Mouse (Mus musculus) right cerebral cortex, postnatal 14 days (tissue): Measurements from ENCODE around the gene Dyrk4.

Experiments used
- DNase-seq: peaks from one replicate; pipeline ENCODE4 v3.0.0; 2022

The Dyrk4 gene

DNA sequence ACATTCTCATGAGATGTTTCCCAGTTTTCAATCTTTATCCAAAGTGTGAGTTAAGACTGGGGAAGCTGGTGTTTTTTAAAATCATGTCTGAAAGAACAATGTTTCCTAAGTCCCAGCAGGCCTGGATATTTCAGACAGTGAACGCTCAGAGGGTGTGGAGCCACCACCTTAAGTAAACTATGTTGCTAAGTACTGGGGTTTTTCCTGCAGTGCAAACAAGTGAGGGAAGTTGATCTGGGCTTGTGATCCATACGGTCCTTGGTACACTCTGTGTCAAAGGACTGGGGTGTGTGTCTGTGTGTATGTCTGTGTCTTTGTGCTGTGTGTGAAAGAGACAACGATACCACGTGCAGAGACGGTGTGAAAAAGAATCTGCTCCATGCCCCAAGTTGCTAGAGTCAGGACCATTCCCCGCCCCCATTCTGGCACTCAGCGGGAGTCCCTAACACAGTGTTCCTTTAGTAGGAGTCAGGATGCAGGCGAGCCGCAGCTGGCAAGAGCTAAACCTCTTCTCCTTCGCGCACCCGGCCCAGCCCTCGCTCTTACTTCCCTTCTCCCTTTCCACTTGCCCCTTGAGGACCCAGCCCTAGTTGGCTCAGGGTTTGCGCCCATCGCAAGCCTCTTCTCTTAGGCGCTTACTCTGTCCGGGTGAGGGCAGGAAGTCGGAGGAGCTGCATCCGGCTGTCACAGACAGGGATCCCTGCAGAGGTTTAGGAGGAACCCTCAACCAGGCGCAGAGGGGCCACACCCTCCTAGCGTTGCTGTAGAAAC, at the start of gene Dyrk4:
Dyrk4 (minus strand) TSS at position 729 of the 771 bp plus-strand sequence.
- peak; percentile 39 for DNase-seq

DNA sequence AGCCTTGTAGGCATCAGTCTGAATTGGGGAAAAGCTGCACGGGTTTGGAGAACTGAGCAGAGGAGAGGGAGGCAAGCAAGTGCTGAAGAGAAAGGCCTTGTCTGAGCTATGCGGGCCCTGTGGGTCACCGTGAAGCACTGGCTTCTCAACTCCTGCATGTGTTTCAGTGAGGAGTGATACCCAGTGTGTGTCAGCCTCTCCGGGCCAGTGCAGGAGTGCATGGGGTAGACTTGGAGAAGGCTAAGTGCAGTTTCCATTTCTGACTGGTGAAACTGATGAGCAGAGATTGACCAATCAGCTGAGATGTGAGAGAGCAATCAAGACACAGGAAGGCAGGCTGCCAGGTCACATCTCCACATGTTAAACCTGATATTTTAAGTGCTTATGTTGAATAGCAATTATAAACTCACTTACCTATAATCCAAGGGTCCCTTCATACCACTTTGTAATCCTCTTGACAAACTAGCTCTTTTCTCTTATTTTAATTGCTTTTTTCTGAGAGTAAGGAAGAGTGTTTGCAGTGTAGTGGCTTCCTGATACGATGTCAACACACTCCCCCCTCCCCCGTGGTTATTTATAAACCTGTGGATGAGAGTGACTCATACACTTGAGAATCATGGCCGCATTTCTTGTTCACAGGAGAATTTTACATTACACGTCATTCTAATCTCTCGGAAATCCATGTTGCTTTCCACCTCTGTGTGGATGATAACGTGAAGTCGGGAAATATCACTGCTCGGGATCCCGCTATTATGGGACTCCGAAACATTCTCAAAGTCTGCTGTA, 44.8 kb upstream of the Dyrk4 start:
- no peak for DNase-seq

DNA sequence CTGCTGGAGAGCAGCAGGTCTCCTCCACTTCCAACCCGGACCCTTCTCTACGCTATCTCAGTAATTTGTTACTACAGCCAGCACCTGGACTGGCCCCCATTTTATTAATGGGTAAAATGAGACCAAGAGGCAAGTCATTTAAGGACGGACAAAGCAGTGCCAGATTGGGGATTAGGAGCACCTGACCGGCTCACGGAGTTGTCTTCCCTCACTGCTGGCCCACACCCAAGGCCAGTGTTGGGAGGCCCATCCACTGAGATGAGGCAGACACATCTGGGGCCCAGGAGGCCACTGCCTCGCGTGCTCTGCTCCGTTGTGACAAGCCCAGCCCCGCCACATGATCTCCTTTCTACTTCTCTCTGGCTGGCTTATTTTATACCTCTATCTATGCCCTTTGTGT, 41.8 kb upstream of the Dyrk4 start:
- DNase-seq, result no peak

DNA sequence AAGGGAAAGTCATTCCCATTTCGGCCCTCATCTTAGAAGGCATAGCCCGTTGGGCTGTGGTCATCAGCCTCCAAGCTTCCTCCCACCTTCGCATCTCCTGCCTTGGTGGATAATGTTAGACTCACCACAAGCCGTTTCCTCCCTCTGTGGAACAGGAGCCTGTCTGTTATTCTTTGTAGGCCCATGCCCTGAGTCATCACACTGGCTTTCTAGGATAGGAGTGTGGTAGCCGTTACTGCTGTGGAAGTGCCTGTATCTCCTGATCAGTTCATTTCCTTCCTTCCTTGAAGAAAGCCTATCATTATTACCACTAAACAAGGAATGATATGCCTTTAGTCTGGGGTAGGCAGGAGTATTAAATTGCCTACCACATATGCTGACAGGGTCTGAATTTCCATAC, 41.1 kb upstream of the Dyrk4 start:
- DNase-seq, result no peak

DNA sequence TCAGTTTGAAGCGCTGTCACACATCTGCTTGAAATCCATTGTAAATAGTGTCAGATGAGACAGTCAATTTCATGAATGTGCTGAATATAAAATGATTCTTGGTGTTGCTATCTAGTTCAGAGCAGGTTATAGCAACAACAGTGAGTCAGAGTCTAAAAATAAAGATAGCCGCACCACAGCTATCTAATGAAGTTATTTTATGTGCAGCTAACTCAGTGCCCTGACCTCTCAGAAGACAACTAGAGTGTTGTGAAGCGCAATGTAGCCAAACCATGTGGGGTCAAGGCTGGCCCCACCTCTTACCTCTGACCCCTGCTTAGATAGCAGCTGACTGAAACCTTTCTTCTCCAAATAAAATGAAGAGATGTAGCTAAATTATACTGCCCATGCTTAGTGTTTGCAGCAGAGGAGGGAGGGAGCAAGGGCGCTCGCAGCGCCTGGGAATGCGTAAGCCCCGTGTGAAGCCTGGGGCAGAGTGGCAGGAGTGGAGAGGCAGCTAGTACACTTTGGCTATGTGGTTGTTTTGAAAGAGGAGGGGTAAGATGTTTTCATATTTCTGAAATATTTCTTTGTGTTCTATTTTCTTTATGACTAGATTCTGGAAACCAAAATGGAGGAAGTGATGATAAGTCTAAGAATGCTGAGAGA, 39.9 kb upstream of the Dyrk4 start:
- DNase-seq, result no peak

DNA sequence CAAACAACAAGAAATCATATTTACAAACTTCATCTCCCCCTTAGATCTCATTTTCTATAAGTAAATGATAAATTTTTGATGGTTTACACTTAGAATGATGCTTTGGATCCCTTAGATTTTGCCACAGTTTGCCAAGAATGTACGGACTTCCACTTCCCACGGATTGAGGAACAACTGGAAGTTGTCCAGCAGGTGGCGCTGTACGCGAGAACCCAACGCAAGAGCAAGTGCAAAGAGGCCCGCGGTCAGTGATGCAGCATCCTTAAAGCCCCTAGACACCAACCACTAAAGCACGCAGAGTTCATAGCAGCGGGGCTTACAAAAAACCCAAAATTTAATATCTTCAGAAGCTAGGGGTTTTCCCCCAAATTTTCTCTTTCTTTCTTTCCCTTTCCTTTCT, 34.1 kb upstream of the Dyrk4 start:
- peak; percentile 93 for DNase-seq

DNA sequence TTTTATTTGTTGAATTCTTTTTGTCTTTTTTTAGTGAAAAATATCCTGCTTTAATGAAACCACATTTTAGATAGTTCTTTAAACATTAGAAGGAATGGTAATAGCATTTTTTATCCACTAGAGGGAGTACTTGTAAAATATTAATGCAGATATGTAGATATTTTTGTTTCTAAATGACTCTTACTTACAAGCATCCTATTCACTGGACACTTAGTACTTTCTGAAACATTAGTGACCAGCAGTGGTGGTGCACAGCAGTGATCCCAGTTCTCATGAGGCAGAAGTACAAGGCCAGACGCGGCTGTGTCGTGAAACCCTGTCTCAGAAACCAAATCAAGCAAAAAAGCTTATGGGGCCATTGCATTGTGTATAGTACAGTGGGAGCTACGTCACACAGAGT, 26.7 kb upstream of the Dyrk4 start:
- no peak for DNase-seq

DNA sequence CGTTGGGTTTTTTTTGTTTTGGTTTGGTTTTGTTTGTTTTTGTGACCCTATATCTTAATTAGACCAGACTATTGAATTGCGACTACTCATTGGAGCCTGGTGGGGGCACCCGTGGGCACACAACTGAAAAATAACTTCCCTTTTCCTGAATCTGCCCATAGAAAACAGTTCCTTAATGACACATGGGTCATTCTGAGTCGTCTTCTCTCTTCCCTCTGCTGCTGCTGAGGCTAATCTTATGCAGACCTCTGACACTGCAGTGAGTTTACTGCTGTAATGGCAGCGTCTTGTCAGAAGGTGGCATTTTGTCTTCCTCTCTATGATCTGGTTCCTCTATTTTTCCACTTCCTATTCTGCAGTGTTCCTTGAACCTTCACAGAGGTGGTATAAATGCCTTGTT, 18.8 kb upstream of the Dyrk4 start:
- DNase-seq, result no peak

DNA sequence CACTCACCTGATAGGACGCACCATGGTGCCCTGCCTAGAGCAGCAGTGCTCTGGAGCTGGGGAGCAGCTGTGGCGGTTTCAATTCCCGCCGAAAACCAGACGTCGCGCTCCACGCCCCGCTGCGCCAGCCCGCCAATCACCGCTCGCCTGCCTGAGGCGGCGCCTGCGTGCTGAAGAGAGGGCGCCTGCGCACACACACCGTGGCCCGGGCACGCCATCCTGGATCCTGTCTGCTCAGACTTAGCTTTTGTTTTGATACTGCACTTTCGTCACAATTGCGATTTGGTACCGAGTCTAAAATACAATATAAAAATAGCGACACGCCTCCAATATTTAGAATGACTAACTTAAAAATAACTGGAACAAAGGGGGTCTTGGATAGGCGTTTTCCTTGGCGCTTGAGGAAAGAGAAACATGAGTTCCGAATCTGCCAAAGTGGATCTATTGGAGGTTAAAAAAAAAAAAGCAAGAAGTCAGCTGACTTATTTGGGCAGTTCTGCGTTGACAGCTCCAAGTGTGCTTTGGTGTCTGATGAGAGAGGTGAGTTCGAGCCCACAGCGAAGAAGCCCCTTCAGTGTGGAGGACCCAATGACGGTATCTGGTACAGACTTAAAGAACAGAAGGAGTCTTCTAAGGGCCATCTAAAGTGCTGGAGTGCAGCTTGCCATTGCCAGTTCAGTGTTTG, 18.0 kb upstream of the Dyrk4 start, which contains the start of the genes Rad51ap1 and D6Wsu163e:
Rad51ap1 (minus strand) TSS at position 101 of the 685 bp plus-strand sequence.
D6Wsu163e (plus strand) TSS at position 476 of the 685 bp plus-strand sequence.
- DNase-seq, result peak; percentile 95

DNA sequence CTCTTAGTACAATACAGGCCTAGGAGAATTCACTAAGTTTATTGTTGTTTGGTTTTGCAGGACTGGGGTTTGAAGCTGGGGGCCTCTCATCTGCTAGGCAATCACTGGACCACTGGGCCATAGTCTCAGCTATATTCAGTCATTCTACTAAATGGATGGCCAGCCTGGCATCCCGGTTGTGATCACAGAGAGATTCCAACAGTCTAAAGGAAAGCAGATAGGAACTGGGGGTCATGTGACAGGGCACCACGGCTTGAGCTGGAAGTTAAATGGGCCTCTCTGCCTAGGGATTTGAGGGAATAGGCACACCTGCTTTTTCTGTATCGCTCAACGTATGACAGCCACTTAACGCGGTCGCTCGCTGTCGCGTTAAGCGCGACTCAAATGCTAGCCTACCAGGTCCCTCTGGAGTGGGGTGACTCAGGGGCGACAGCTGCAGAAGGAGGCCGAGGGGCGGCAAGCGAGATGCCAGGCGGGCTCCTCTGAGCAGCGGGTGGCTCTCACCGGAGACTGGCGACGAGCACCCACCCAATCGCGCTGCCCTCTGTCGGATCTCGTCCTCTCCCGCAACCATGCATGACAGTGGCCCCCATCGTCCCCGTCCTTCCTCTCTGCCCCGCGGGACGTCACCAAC, 17.3 kb upstream of the Dyrk4 start:
- DNase-seq, result no peak

DNA sequence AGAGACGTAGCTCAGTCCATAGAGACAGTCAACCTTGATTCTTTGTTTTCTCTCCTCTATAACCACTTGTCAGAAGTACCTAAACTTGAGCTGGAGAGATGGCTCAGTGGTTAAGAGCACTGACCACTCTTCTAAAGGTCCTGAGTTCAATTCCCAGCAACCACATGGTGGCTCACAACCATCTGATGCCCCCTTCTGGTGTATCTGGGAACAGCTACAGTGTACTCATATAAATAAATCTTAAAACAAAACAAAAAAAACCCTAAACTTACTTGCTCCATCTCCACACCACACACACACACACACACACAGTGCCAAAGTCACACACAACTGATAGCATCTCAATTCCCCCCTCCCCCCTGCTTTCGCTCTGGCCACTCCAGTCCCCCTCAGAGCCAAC, 16.4 kb upstream of the Dyrk4 start:
- no peak for DNase-seq

DNA sequence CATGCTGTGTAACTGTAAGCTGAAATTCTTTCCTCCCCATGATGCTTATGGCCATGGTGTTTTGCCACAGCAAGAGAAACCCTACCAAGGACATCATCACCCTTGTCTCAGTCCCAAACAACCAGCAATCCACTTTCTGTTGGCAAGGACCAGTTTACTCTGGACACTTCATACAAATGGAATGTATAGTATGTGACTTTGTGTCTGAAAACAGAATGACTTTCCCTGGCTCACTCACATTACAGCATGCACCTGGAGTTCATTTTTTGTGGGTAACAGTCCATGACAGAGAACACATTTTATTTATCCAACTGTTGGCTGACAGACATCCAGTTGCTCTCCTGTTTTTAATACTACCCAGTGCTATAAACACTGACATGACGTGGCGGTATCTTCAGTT, 11.3 kb upstream of the Dyrk4 start:
- DNase-seq, result no peak

DNA sequence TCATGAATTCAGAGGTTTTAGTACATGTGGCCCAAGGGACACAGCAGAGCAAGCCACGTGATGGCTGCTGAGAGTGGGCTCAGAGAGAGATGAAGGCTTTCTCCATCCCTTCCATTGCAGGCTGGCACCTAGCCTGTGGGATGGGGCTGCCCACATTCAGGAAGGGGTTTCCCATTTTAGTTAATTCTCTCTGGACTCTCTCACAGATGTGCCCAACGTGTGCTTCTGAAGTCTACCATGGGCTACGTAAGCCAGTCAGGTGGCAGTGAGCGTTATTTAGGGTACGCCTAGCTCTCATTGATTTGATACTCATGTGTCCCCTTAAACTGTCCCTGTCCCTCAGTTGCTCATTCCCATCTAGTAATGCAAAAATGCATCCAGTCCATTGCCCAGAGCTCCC, 6.7 kb downstream of the Dyrk4 start:
- no peak for DNase-seq

DNA sequence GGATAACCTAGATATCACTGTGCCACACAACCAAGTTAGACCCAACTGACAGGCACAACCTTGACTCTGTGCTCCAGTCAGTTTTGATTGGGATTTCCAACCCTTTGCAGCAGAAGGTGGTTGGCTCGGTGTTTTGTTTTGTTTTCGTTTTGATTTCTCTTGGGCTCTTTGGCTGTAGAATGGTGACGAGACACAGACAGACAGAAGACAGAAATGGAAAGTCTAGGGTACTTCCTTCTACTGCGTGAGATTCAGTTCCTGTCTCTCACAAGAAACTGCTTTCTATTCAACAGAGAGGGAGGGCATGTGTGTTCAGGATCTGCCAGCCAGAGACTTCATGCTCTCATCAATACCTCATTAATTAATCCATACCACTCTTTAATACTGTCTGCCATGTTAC, 10.9 kb downstream of the Dyrk4 start:
- DNase-seq, result no peak

DNA sequence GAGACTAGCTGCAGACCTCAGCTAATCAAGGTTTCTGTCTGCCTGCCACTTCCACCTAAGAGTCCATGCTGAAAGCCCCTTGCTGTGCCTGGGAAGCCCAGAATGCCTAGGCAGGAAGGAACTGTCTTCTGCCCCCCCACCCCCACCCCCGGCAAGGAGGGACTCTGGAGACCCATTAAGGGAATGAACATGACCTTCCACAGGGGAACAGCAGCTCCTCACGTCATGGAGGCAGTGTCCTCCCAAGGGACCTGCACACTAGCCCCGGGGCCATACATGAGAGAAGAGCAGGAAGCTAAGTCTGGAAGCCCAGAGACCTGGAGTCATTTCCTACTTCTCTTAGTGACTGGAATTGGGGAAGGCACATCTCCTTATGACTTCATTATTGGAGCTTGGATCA, 13.8 kb downstream of the Dyrk4 start:
- no peak for DNase-seq

DNA sequence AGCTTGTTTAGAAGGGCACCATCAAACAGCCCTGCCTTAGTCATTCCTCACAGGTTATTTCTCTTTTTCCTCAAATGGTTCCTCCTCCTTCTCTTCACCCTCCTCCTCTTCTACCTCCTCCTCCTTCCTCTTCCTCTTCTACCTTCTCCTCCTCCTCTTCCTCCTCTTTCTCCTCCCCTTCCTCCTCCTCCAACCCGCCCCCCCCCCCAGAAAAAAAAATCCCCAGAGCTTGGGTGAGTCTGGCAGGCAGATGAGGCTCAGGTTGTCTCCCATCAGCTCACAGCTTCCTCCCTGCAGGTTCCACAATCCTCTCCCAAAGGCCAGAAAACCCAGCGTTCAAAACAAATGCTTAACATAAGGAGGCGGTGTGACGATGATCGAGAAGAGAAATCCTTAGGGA, 14.3 kb downstream of the Dyrk4 start:
- no peak for DNase-seq

DNA sequence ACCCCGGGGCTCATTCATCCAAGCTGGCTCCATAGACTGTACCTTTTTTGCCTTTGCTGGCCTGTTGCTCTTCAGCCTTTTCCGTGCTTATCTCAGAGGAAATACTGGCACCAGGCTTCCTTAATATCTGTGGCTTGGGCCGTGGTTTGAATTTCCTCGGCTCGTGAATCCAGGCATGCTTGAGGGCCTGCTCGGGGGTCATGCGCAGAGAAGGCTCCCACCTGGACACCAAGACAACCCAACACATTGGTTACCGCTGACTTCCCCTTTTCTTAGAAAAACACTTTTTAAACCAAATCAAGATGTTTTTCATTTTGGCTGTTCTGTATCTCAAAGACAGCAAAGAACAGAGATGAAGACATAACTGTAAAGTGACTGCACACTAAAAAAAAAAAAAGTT, 44.5 kb downstream of the Dyrk4 start:
- DNase-seq, result no peak

DNA sequence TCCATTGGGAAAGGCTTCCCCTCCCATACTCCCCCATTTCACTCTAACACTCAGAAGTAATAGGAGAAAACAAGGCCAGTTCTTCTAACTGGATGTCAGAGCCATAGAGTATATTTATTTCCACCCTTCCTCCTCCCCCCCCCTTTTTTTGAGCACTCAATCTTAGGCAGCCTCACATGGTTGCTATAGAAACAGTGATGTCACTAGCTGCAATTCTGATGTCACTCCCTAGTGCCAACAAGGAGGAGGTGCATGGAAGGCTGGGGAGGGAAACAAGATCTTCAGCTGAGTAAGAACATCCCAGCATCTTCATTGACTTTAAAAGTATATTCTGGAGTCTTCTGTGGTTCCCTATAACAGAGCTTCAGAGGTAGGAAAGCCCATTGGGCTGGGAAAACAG, 68.8 kb downstream of the Dyrk4 start, which contains the start of gene Akap3:
Akap3 (plus strand) TSS at position 218 of the 400 bp plus-strand sequence.
- DNase-seq, result no peak

DNA sequence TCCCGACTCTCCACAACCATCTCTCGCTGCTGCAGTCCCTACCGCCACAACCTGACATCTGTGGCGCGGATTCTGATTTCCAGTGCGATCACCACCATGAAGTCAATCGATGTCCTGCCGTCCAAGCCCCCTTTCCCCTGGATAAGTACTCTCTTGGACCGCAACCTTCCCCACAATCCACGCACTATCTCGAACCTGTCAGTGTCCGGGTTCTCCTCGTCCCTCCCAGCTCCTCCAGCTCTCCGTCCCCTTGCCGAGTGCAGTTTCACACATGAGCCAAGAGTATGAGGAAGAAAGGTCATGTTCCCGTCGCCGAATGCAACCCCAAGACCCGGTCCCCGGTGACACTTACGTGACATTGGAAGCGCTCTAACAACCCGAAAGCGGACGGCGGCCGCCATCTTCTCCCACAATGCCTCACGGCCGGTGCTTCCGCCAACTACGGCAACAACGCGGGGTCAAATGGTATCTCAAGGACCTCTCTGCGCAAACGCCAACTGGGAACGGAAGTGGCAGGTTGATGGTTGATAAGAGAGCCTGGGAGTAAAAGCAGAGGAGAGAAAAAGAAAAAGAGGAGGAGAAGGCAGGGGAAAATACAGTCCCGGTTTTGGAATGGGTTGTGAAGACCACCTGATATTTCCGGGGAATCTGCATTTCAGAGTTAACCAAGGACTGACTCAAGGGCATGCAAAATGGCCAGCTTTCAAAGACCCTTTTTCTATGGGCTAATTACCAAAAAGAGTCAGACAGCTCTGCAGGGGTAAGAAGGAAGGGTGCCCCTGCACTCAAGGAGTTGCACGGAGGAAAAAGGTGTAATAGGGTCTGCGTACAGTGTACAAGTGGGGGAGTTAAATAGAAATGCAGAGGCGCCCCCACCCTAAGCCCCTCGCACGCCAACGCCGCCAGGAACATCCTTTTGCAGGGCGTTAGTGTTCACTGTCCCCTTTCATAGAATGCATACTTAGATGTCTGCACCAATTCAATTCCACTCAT, 72.6 kb downstream of the Dyrk4 start, which contains the start of gene Ndufa9:
Ndufa9 (minus strand) TSS at position 425 of the 993 bp plus-strand sequence.
- DNase-seq, result peak; percentile 96

DNA sequence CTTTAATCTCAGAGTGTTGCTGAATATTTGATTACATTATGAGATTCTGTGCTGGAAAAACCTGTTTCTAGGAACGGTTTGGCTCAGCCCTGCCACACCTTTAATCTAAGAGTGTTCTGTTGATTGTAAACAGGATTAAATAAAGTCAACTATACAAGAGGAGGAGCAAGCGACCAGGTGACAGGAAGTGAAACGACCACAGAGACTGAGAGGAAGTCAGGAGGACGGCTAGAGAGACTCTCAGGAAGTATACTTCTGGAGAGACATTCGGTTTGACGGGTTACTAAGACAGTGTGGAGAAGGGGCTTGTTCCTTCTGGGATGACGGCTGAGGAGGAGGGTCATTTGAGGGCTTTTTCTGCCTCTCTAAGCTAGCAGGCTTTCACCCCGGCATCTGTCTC, 85.0 kb downstream of the Dyrk4 start:
- DNase-seq, result no peak
